Mouse (Mus musculus): ENCODE results near the gene Pan2. TPM values are rescaled to one million over a fixed set of nuclear protein-coding genes. Genes with fewer than 3 reads are reported as not detected.
A peak's percentile ranks its signal among the peaks of the same experiment; 100 is the strongest.
"Not testable (repeated sequence)": the region's sequence is repeated elsewhere in the genome, so short reads cannot be mapped to it uniquely, and the experiment has no call there.

The Pan2 gene
- polyA plus RNA-seq, 1 experiment: 42.6 TPM

GRCm38 (mm10) chr10:128278158-128278557 is 25.0 kb upstream of the Pan2 start:
- WGBS: 42% methylated on average over 6 of the region's 6 CpGs
- no peaks in the 10 kb centered on the region for H3K27me3 ChIP-seq (ENCODE audit: control insufficient read depth, insufficient read depth, low read length)
- DNase-seq: no peak
- no peak overlapping the region for H3K4me3 ChIP-seq (replicated peaks; ENCODE audit: insufficient read depth, low read depth, low read length)
- peaks cover 13% of the 10 kb centered on the region for H3K4me1 ChIP-seq (ENCODE audit: control insufficient read depth, insufficient read depth, low read length)
- TF ChIP-seq POLR2A (IDR thresholded peaks at IDR 0.05; ENCODE audit: borderline replicate concordance, insufficient read depth, low read length) (no peak), CTCF (IDR thresholded peaks at IDR 0.05; ENCODE audit: borderline replicate concordance, insufficient read depth, low read depth, low read length) (no peak)
- no peak overlapping the region for H3K27ac ChIP-seq (ENCODE audit: insufficient read depth, low read length)

DNA sequence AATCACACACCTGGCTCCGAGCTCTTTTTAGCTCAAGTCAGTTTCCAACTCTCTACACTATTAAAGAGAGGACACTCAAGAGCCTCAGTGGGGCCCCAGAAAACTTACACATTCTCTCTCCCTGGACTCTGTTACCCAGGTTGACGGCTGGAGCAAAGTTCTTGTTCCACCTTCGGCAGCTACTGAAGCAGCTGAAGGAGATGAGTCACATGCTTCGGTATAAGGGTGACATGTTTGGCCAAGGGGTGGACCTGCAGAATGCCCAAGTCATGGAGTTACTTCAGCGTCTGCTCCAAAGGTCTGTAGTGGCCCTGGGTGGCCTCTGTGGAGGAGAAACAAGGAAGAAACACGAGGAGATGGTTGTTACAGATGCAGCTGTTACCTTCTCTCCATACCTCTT is 22.2 kb upstream of the Pan2 start:
- Histone ChIP-seq H3K4me1 (ENCODE audit: control insufficient read depth, insufficient read depth, low read length) (peaks cover 35% of the 10 kb centered on the region), H3K27ac (ENCODE audit: insufficient read depth, low read length) (no peak overlapping the region), H3K4me3 (replicated peaks; ENCODE audit: insufficient read depth, low read depth, low read length) (no peak overlapping the region), H3K27me3 (ENCODE audit: control insufficient read depth, insufficient read depth, low read length) (no peaks in the 10 kb centered on the region)
- WGBS: 81% methylated on average over 6 of the region's 6 CpGs
- TF ChIP-seq CTCF (IDR thresholded peaks at IDR 0.05; ENCODE audit: borderline replicate concordance, insufficient read depth, low read depth, low read length) (no peak), POLR2A (IDR thresholded peaks at IDR 0.05; ENCODE audit: borderline replicate concordance, insufficient read depth, low read length) (no peak)
- DNase-seq: no peak

DNA sequence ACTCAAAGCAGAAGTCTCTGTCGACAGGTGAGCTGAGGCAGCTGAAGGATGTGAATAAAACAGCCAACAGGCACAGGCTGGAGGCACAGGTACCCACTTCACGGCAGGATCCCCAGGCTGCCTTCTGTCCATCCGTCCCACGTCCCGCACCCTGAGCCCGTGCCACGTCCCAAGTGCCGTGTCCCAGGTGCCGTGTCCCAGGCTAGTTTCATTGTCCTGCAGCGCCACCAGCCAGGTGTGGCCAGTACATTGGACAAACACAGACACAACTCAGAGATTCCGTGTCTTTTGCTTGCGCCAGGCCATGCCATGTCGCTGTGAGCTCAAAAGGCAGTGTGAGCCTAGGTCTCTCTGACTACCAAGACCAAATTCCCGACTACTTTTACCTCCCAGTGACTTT is 21.5 kb upstream of the Pan2 start:
- Histone ChIP-seq H3K4me3 (replicated peaks; ENCODE audit: insufficient read depth, low read depth, low read length) (no peak overlapping the region), H3K4me1 (ENCODE audit: control insufficient read depth, insufficient read depth, low read length) (peaks cover 38% of the 10 kb centered on the region), H3K27me3 (ENCODE audit: control insufficient read depth, insufficient read depth, low read length) (no peaks in the 10 kb centered on the region), H3K27ac (ENCODE audit: insufficient read depth, low read length) (peak overlapping the region; percentile 44; the same call in 1 of the 2 replicates)
- peak in 1 of 2 experiments; percentile 46 for DNase-seq
- TF ChIP-seq POLR2A (IDR thresholded peaks at IDR 0.05; ENCODE audit: borderline replicate concordance, insufficient read depth, low read length) (no peak), CTCF (IDR thresholded peaks at IDR 0.05; ENCODE audit: borderline replicate concordance, insufficient read depth, low read depth, low read length) (peak; percentile 14; the same call in 1 of the 2 replicates)
- WGBS: 60% methylated on average over 14 of the region's 14 CpGs

GRCm38 (mm10) chr10:128282886-128283450 is 20.2 kb upstream of the Pan2 start:
- peaks cover 38% of the 10 kb centered on the region for H3K4me1 ChIP-seq (ENCODE audit: control insufficient read depth, insufficient read depth, low read length)
- peak overlapping the region; percentile 94 for H3K27ac ChIP-seq (ENCODE audit: insufficient read depth, low read length)
- DNase-seq: no peak
- H3K27me3 ChIP-seq (ENCODE audit: control insufficient read depth, insufficient read depth, low read length): no peaks in the 10 kb centered on the region
- TF ChIP-seq POLR2A (IDR thresholded peaks at IDR 0.05; ENCODE audit: borderline replicate concordance, insufficient read depth, low read length) (no peak), CTCF (IDR thresholded peaks at IDR 0.05; ENCODE audit: borderline replicate concordance, insufficient read depth, low read depth, low read length) (no peak)
- WGBS: 26% methylated on average over 20 of the region's 20 CpGs
- H3K4me3 ChIP-seq (replicated peaks; ENCODE audit: insufficient read depth, low read depth, low read length): no peak overlapping the region

GRCm38 (mm10) chr10:128283604-128284579 is 19.2 kb upstream of the Pan2 start:
- Histone ChIP-seq H3K27ac (ENCODE audit: insufficient read depth, low read length) (peak overlapping the region; percentile 96), H3K27me3 (ENCODE audit: control insufficient read depth, insufficient read depth, low read length) (no peaks in the 10 kb centered on the region), H3K4me1 (ENCODE audit: control insufficient read depth, insufficient read depth, low read length) (peaks cover 38% of the 10 kb centered on the region), H3K4me3 (replicated peaks; ENCODE audit: insufficient read depth, low read depth, low read length) (peak overlapping the region; percentile 26)
- DNase-seq: peak; percentile 98 to 99
- WGBS: 9% methylated on average over 31 of the region's 31 CpGs
- TF ChIP-seq POLR2A (IDR thresholded peaks at IDR 0.05; ENCODE audit: borderline replicate concordance, insufficient read depth, low read length) (peak; percentile 33; the same call in 1 of the 2 replicates), CTCF (IDR thresholded peaks at IDR 0.05; ENCODE audit: borderline replicate concordance, insufficient read depth, low read depth, low read length) (peak; percentile 69)

- H3K4me1 ChIP-seq (ENCODE audit: control insufficient read depth, insufficient read depth, low read length): peaks cover 16% of the 10 kb centered on the region
- peak; percentile 50 to 54 for DNase-seq
- H3K27ac ChIP-seq (ENCODE audit: insufficient read depth, low read length): peak overlapping the region; percentile 73
- 10% methylated on average over 1 of the region's 1 CpGs for WGBS
- H3K4me3 ChIP-seq (replicated peaks; ENCODE audit: insufficient read depth, low read depth, low read length); H3K27me3 ChIP-seq (ENCODE audit: control insufficient read depth, insufficient read depth, low read length): not testable (repeated sequence)
These were observed 12.5 kb upstream of the Pan2 start for GRCm38 (mm10) chr10:128290594-128290993.

GRCm38 (mm10) chr10:128296370-128297090 is 6.6 kb upstream of the Pan2 start:
- Histone ChIP-seq H3K4me3 (replicated peaks; ENCODE audit: insufficient read depth, low read depth, low read length) (no peak overlapping the region), H3K27ac (ENCODE audit: insufficient read depth, low read length) (0 out of 2 replicates have a peak overlapping the region, but pooled peaks have one; percentile 41), H3K4me1 (ENCODE audit: control insufficient read depth, insufficient read depth, low read length) (peaks cover 11% of the 10 kb centered on the region), H3K27me3 (ENCODE audit: control insufficient read depth, insufficient read depth, low read length) (no peaks in the 10 kb centered on the region)
- TF ChIP-seq POLR2A (IDR thresholded peaks at IDR 0.05; ENCODE audit: borderline replicate concordance, insufficient read depth, low read length) (no peak), CTCF (IDR thresholded peaks at IDR 0.05; ENCODE audit: borderline replicate concordance, insufficient read depth, low read depth, low read length) (no peak)
- 39% methylated on average over 13 of the region's 13 CpGs for WGBS
- no peak for DNase-seq
